Mouse (Mus musculus) cerebellum, adult 2 months (tissue): Measurements from ENCODE around the gene Rpa1.
"Not testable (repeated sequence)": the region's sequence is repeated elsewhere in the genome, so short reads cannot be mapped to it uniquely, and the experiment has no call there.

ENCODE experiments used
- CTCF ChIP-seq: fragments of 200-500 bp; IDR thresholded peaks from 2 replicates; pipeline ENCODE4 v1.5.1; 2011; ENCODE audit warnings: low read depth, mild to moderate bottlenecking, control low read depth, low read length, moderate library complexity, borderline replicate concordance; ENCODE audit not compliant: insufficient read depth
- POLR2A ChIP-seq: fragments of 200-500 bp; IDR thresholded peaks from 2 replicates; pipeline ENCODE4 v1.6.1; 2011; ENCODE audit warnings: low read length, control low read depth, borderline replicate concordance; ENCODE audit not compliant: insufficient read depth

DNA sequence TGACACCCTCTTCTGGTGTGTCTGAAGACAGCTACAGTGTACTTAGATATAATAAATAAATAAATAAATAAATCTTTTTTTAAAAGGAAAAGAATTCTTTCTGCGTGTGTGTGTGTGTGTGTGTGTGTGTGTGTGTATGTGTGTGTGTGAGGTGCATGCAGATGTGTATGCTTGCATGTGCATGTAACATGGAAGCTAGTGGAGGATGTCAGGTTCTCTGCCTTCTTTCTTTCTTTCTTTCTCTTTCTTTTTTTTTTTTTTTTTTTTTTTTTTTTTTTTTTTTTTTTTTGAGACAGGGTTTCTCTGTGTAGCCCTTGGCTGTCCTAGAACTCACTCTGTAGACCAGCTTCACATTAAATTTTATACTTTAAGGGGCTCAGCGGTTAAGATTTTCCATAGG lies 30.7 kb upstream of the Rpa1 start:
- not testable (repeated sequence) for TF ChIP-seq POLR2A, CTCF
